Mouse (Mus musculus) forebrain, embryonic 10.5 days (tissue): Measurements from ENCODE around the gene Syne4. TPM values are rescaled to one million over a fixed set of nuclear protein-coding genes. Genes with fewer than 3 reads are reported as not detected.
A peak's percentile ranks its signal among the peaks of the same experiment; 100 is the strongest.

Experiments used
- DNase-seq: peaks from one replicate; pipeline ENCODE4 v3.0.0-alpha.2; 2017; ENCODE audit warnings: low spot score; ENCODE audit errors: extremely low spot score
- H3K27ac ChIP-seq: fragments of 300-500 bp; sonication (generic); 2 replicates; pipeline ENCODE4 v1.5.1; 2016; ENCODE audit warnings: mild to moderate bottlenecking
- H3K27me3 ChIP-seq: fragments of 300-500 bp; sonication (generic); 2 replicates; pipeline ENCODE4 v1.6.1; 2016; ENCODE audit warnings: mild to moderate bottlenecking; ENCODE audit not compliant: poor library complexity, severe bottlenecking
- H3K36me3 ChIP-seq: fragments of 300-500 bp; sonication (generic); replicated peaks from 2 replicates; pipeline ENCODE4 v1.6.1; 2016; ENCODE audit warnings: mild to moderate bottlenecking, moderate library complexity
- H3K4me1 ChIP-seq: fragments of 300-500 bp; sonication (generic); 2 replicates; pipeline ENCODE4 v1.6.1; 2016
- H3K4me3 ChIP-seq: fragments of 300-500 bp; sonication (generic); 2 replicates; pipeline ENCODE4 v1.5.1; 2016; ENCODE audit warnings: mild to moderate bottlenecking, moderate library complexity
- H3K9me3 ChIP-seq: fragments of 300-500 bp; sonication (generic); 2 replicates; pipeline ENCODE4 v1.6.1; 2016; ENCODE audit warnings: mild to moderate bottlenecking, moderate library complexity
- WGBS: fragments of 180-500 bp; shearing (Covaris S2); methylation state at CpG from one replicate; pipeline ENCODE4 v1.1.7; 2016; 5-methylcytosine and 5-hydroxymethylcytosine counted together
- polyA plus RNA-seq: library from polyadenylated mRNA; unstranded; fragments of >200 nt; fragmentation: Nextera tagmentation; extraction: Ambion mirVana; gene quantifications from 2 replicates; pipeline ENCODE4 v1.2.1, GENCODE M21; 2016

Syne4 gene
- polyA plus RNA-seq, 1 experiment from 2014 or later = 29.8 TPM

- Histone ChIP-seq H3K9me3 (no peaks in the 10 kb centered on the region), H3K27ac (no peak overlapping the region), H3K36me3 (no peaks in the 10 kb centered on the region), H3K27me3 (peaks cover 22% of the 10 kb centered on the region), H3K4me1 (0 out of 2 replicates have a peak, but pooled peaks cover 2% of the 10 kb centered on the region), H3K4me3 (no peak overlapping the region)
- DNase-seq = no peak
- 74% methylated on average over 5 of the region's 5 CpGs for whole genome bisulfite sequencing
Observed at GRCm38 (mm10) chr7:30339432-30340109, 25.0 kb downstream of the Syne4 start.

- Histone ChIP-seq H3K9me3 (no peaks in the 10 kb centered on the region), H3K4me1 (peaks cover 3% of the 10 kb centered on the region; the same call in 1 of the 2 replicates), H3K27me3 (peaks cover 42% of the 10 kb centered on the region), H3K27ac (no peak overlapping the region), H3K4me3 (no peak overlapping the region), H3K36me3 (no peaks in the 10 kb centered on the region)
- peak; percentile 72 for DNase-seq
- 26% methylated on average over 21 of the region's 21 CpGs for WGBS
Observed at GRCm38 (mm10) chr7:30346635-30347379, 32.2 kb downstream of the Syne4 start.

GRCm38 (mm10) chr7:30347828-30348227 lies 33.2 kb downstream of the Syne4 start:
- Histone ChIP-seq H3K27ac (no peak overlapping the region), H3K4me3 (peak overlapping the region; percentile 16), H3K36me3 (no peaks in the 10 kb centered on the region), H3K9me3 (no peaks in the 10 kb centered on the region), H3K4me1 (peaks cover 3% of the 10 kb centered on the region), H3K27me3 (peaks cover 42% of the 10 kb centered on the region)
- WGBS = 2% methylated on average over 30 of the region's 30 CpGs
- peak; percentile 69 for DNase-seq

DNA sequence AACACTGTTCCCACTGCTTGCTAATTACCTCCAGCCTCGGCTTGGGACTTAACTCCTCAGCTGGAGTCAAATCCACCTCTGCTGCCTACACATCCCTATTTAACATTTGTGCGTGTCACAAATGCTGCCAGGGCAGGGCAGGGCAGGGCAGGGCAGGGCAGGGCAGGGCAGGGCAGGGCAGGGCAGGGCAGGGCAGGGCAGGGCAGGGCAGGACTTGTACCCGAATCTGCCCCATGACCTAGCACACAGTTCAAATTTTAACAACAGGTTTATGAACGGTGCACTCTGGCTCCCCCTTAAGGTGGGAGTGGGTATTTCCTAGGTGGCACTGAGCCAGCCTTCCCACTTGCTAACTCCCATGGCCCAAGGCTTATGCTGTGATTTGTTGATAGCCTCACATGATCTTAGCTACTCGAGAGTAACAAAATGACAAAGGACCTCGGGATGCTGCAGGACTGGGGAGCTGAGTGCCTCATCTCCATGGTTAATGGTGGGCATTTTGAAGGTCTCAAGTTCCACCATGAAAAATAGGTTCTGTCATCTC lies 38.7 kb downstream of the Syne4 start:
- DNase-seq = peak; percentile 47
- H3K36me3 ChIP-seq = peaks cover 19% of the 10 kb centered on the region
- no peak overlapping the region for H3K4me3 ChIP-seq
- no peaks in the 10 kb centered on the region for H3K9me3 ChIP-seq
- peaks cover 10% of the 10 kb centered on the region for H3K4me1 ChIP-seq
- H3K27me3 ChIP-seq = peaks cover 20% of the 10 kb centered on the region
- H3K27ac ChIP-seq = no peak overlapping the region
- 23% methylated on average over 6 of the region's 6 CpGs for WGBS

- no peak overlapping the region for H3K4me3 ChIP-seq
- peaks cover 11% of the 10 kb centered on the region for H3K4me1 ChIP-seq
- H3K27ac ChIP-seq = 0 out of 2 replicates have a peak overlapping the region, but pooled peaks have one; percentile 25
- WGBS = 76% methylated on average over 4 of the region's 4 CpGs
- no peaks in the 10 kb centered on the region for H3K9me3 ChIP-seq
- no peak for DNase-seq
- H3K36me3 ChIP-seq = peaks cover 21% of the 10 kb centered on the region
- peaks cover 13% of the 10 kb centered on the region for H3K27me3 ChIP-seq
Observed at GRCm38 (mm10) chr7:30354059-30354458, 39.5 kb downstream of the Syne4 start.

DNA sequence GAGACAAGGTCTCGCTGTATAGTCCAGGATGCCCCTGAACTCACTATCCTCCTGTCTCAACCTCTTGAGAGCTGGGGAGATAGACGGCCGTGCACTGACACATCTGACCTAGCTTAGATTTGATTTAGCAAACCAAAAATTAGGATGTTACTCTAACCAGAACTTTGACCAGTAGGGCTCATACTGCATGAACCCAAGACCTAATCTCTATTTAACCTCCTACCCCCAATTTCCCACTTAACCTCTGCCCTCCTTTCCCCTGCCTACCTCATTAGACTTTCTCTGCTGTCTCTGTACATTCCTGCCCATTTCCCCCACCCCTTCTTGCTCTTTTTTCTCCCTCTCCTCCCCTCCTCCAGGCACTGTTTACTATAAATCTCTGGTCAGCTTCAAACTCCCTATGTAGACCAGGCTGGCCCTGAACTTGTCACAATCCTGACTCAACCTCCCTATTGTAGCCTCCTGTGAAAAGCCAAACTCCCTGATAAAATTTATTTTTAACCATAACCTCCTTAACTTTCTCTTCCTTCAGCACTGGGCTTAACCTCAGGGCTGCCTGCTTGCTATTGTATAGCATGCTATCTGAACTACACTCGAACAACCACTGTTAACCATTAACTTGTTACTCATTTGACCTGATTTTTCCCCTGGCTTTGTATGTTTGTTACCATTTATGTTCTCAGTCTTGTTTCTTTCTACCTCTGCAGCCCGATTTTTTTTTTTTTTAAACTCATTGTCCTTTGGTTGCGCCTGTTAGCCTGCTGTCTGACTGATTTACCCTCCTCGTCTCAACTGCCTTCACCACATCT lies 44.0 kb downstream of the Syne4 start:
- Histone ChIP-seq H3K9me3 (peaks cover 10% of the 10 kb centered on the region), H3K4me3 (no peak overlapping the region), H3K27me3 (peaks cover 3% of the 10 kb centered on the region), H3K27ac (peak overlapping the region; percentile 11; the same call in 1 of the 2 replicates), H3K4me1 (peaks cover 54% of the 10 kb centered on the region), H3K36me3 (peaks cover 39% of the 10 kb centered on the region)
- WGBS = 81% methylated on average over 7 of the region's 7 CpGs
- DNase-seq = no peak

GRCm38 (mm10) chr7:30359276-30359865 lies 44.8 kb downstream of the Syne4 start:
- Histone ChIP-seq H3K4me3 (no peak overlapping the region), H3K27ac (no peak overlapping the region), H3K27me3 (peaks cover 11% of the 10 kb centered on the region), H3K4me1 (peaks cover 49% of the 10 kb centered on the region), H3K36me3 (peaks cover 39% of the 10 kb centered on the region), H3K9me3 (peaks cover 10% of the 10 kb centered on the region)
- 89% methylated on average over 31 of the region's 31 CpGs for WGBS
- no peak for DNase-seq

DNA sequence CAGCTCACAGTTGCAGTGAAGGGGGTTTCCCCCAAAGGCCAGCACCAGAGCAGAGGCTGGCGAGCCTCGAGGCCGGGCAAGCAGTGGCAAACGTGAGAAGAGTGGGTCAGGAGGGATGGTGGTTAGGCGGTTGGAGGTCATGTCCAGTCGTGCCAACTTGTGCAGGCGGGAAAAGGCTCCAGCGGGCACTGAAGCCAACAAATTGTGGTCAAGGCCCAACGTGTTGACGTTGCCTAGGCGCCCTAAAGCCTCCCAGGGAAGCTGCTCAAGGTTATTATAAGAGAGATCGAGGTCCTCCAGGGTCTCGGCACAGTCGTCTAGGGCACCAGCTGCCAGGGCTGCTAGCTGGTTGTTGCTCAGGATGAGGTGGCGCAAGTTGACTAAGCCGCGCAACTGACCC lies 45.4 kb downstream of the Syne4 start:
- Histone ChIP-seq H3K9me3 (peaks cover 10% of the 10 kb centered on the region), H3K4me3 (peak overlapping the region; percentile 7; the same call in 1 of the 2 replicates), H3K27ac (no peak overlapping the region), H3K36me3 (peaks cover 37% of the 10 kb centered on the region), H3K4me1 (peaks cover 49% of the 10 kb centered on the region), H3K27me3 (peaks cover 16% of the 10 kb centered on the region)
- DNase-seq = no peak
- 94% methylated on average over 17 of the region's 17 CpGs for WGBS

GRCm38 (mm10) chr7:30362652-30363343 lies 48.2 kb downstream of the Syne4 start, which contains the start of gene Lrfn3:
Gene Lrfn3, minus strand, starts transcription at chr7:30362772.
- Histone ChIP-seq H3K4me1 (peaks cover 52% of the 10 kb centered on the region), H3K27me3 (peaks cover 20% of the 10 kb centered on the region), H3K4me3 (peak within 1 kb of the TSS; percentile 87), H3K9me3 (peaks cover 10% of the 10 kb centered on the region), H3K27ac (peak within 1 kb of the TSS; percentile 91), H3K36me3 (peaks cover 19% of the 10 kb centered on the region)
- WGBS = 1% methylated on average over 50 of the region's 55 CpGs
- peak; percentile 69 for DNase-seq

GRCm38 (mm10) chr7:30363344-30363738 lies 48.7 kb downstream of the Syne4 start:
- Histone ChIP-seq H3K27ac (no peak overlapping the region), H3K27me3 (peaks cover 20% of the 10 kb centered on the region), H3K4me3 (peak overlapping the region; percentile 87), H3K4me1 (peaks cover 50% of the 10 kb centered on the region), H3K9me3 (peaks cover 10% of the 10 kb centered on the region), H3K36me3 (peaks cover 19% of the 10 kb centered on the region)
- 72% methylated on average over 6 of the region's 6 CpGs for WGBS
- DNase-seq = no peak

DNA sequence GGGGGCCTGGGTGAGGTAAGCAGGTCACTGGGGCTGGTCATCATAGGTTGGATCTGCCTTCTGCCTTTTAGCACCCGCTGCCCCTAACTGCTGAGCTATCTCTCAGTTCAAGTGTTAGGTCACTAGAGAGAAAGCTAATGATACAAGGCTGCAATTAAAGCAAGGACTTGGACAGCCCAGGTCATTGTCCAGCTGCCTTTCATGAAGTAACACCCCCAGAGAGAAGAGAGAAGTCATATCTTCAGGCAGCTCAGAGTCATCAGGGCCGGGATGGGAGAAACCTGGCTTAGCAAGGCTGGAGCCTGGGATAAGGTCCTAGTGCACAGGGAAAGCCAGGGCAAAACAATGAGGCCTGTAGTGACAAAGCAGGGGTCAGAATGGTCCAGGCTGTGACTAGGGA lies 52.9 kb downstream of the Syne4 start:
- WGBS = 78% methylated on average over 2 of the region's 2 CpGs
- no peak for DNase-seq
- no peaks in the 10 kb centered on the region for H3K9me3 ChIP-seq
- no peaks in the 10 kb centered on the region for H3K36me3 ChIP-seq
- no peak overlapping the region for H3K4me3 ChIP-seq
- peaks cover 20% of the 10 kb centered on the region for H3K27me3 ChIP-seq
- peaks cover 15% of the 10 kb centered on the region for H3K4me1 ChIP-seq
- no peak overlapping the region for H3K27ac ChIP-seq
